Mouse (Mus musculus) lung, adult 2 months (tissue): Measurements from ENCODE around the gene Arhgap25.

ENCODE experiments used
- CTCF ChIP-seq: fragments of 200-500 bp; IDR thresholded peaks from 2 replicates; pipeline ENCODE4 v1.5.1; 2011; ENCODE audit warnings: mild to moderate bottlenecking, low read length, control low read depth; ENCODE audit not compliant: insufficient read depth
- POLR2A ChIP-seq: fragments of 200-500 bp; IDR thresholded peaks from 2 replicates; pipeline ENCODE4 v1.6.1; 2011; ENCODE audit warnings: low read depth, mild to moderate bottlenecking, control low read depth, low read length, borderline replicate concordance; ENCODE audit errors: extremely low read depth

GRCm38 (mm10) chr6:87494339-87494738 lies 38.7 kb downstream of the Arhgap25 start:
- no peak for TF ChIP-seq POLR2A
- TF ChIP-seq CTCF, result no peak
